Mouse (Mus musculus) telencephalon, adult 2 months (tissue): ENCODE measurements around the gene Chaf1a.

Experiments used
- DNase-seq: peaks from one replicate; pipeline ENCODE4 v3.0.0-alpha.2; 2011; ENCODE audit warnings: low read depth, low spot score

Chaf1a gene

GRCm38 (mm10) chr17:56119431-56119830 lies 79.2 kb downstream of the Chaf1a start:
- DNase-seq, result no peak

GRCm38 (mm10) chr17:56119981-56120880 lies 80.0 kb downstream of the Chaf1a start:
- no peak for DNase-seq

- no peak for DNase-seq
These were observed 81.6 kb downstream of the Chaf1a start, which contains the start of gene Lrg1 for GRCm38 (mm10) chr17:56121826-56122225. TSS of gene Lrg1 (minus strand) at chr17:56122001.
